Mouse (Mus musculus): ENCODE results near the gene H2-DMb2. TPM values are rescaled to one million over a fixed set of nuclear protein-coding genes. Genes with fewer than 3 reads are reported as not detected.

Gene H2-DMb2
- polyA plus RNA-seq, 1 experiment from 2014 or later: 0.32 TPM

GRCm38 (mm10) chr17:34120814-34121171 is 22.3 kb upstream of the H2-DMb2 start:
- ATAC-seq (replicated peaks; ENCODE audit: low FRiP score) (peak; percentile 31), DNase-seq (ENCODE audit: low spot score) (no peak)
- H3K4me3 ChIP-seq (ENCODE audit: low read depth, low read length): peak overlapping the region; percentile 100
- under 1% methylated on average over 31 of the region's 31 CpGs for WGBS
- H3K9me3 ChIP-seq (ENCODE audit: control insufficient read depth, low read length): no peaks in the 10 kb centered on the region
- peaks cover 25% of the 10 kb centered on the region for H3K4me1 ChIP-seq (replicated peaks; ENCODE audit: control insufficient read depth, insufficient read depth, low read length)
- H3K9ac ChIP-seq (ENCODE audit: low read depth, low read length): peak overlapping the region; percentile 96
- peak overlapping the region; percentile 97 for H3K4me2 ChIP-seq
- no peaks in the 10 kb centered on the region for H3K27me3 ChIP-seq (replicated peaks; ENCODE audit: control insufficient read depth, insufficient read depth, low read length)
- H3K36me3 ChIP-seq (ENCODE audit: control insufficient read depth, insufficient read depth, low read length): peaks cover 31% of the 10 kb centered on the region
- peak overlapping the region; percentile 100 for H3K27ac ChIP-seq (ENCODE audit: low read depth, low read length)

GRCm38 (mm10) chr17:34121172-34121878 is 21.8 kb upstream of the H2-DMb2 start:
- H3K4me3 ChIP-seq (ENCODE audit: low read depth, low read length): peak overlapping the region; percentile 100
- peaks cover 26% of the 10 kb centered on the region for H3K36me3 ChIP-seq (ENCODE audit: control insufficient read depth, insufficient read depth, low read length)
- no peaks in the 10 kb centered on the region for H3K9me3 ChIP-seq (ENCODE audit: control insufficient read depth, low read length)
- peak overlapping the region; percentile 100 for H3K27ac ChIP-seq (ENCODE audit: low read depth, low read length)
- H3K4me1 ChIP-seq (replicated peaks; ENCODE audit: control insufficient read depth, insufficient read depth, low read length): peaks cover 23% of the 10 kb centered on the region
- WGBS: under 1% methylated on average over 30 of the region's 35 CpGs
- H3K4me2 ChIP-seq: peak overlapping the region; percentile 97
- H3K27me3 ChIP-seq (replicated peaks; ENCODE audit: control insufficient read depth, insufficient read depth, low read length): no peaks in the 10 kb centered on the region
- 0 out of 2 replicates have a peak, but pooled peaks have one; percentile 5 for ATAC-seq (replicated peaks; ENCODE audit: low FRiP score)
- peak overlapping the region; percentile 96 for H3K9ac ChIP-seq (ENCODE audit: low read depth, low read length)
- peak; percentile 88 for DNase-seq (ENCODE audit: low spot score)

- peak overlapping the region; percentile 100 for H3K27ac ChIP-seq (ENCODE audit: low read depth, low read length)
- H3K4me2 ChIP-seq: peak overlapping the region; percentile 97
- peaks cover 21% of the 10 kb centered on the region for H3K36me3 ChIP-seq (ENCODE audit: control insufficient read depth, insufficient read depth, low read length)
- WGBS: 2% methylated on average over 6 of the region's 10 CpGs
- H3K27me3 ChIP-seq (replicated peaks; ENCODE audit: control insufficient read depth, insufficient read depth, low read length): no peaks in the 10 kb centered on the region
- ATAC-seq (replicated peaks; ENCODE audit: low FRiP score) (no peak; the same call in 1 of the 2 replicates), DNase-seq (ENCODE audit: low spot score) (no peak)
- H3K9ac ChIP-seq (ENCODE audit: low read depth, low read length): peak overlapping the region; percentile 96
- no peaks in the 10 kb centered on the region for H3K9me3 ChIP-seq (ENCODE audit: control insufficient read depth, low read length)
- H3K4me1 ChIP-seq (replicated peaks; ENCODE audit: control insufficient read depth, insufficient read depth, low read length): peaks cover 23% of the 10 kb centered on the region
- peak overlapping the region; percentile 100 for H3K4me3 ChIP-seq (ENCODE audit: low read depth, low read length)
These were observed 21.3 kb upstream of the H2-DMb2 start for GRCm38 (mm10) chr17:34121879-34122187.

- ATAC-seq (replicated peaks; ENCODE audit: low FRiP score): peak; percentile 70
- peak within 1 kb of the TSS; percentile 96 for H3K9ac ChIP-seq (ENCODE audit: low read depth, low read length)
- WGBS: under 1% methylated on average over 71 of the region's 75 CpGs
These were observed 20.7 kb upstream of the H2-DMb2 start, which contains the start of gene Brd2 for GRCm38 (mm10) chr17:34122188-34122984. Brd2 (minus strand) TSS chr17:34122634.

GRCm38 (mm10) chr17:34123111-34123510 is 20.0 kb upstream of the H2-DMb2 start:
- 2% methylated on average over 7 of the region's 7 CpGs for WGBS
- Histone ChIP-seq H3K9me3 (ENCODE audit: control insufficient read depth, low read length) (no peaks in the 10 kb centered on the region), H3K4me2 (peak overlapping the region; percentile 97), H3K9ac (ENCODE audit: low read depth, low read length) (peak overlapping the region; percentile 96), H3K27ac (ENCODE audit: low read depth, low read length) (peak overlapping the region; percentile 100), H3K4me1 (replicated peaks; ENCODE audit: control insufficient read depth, insufficient read depth, low read length) (peaks cover 31% of the 10 kb centered on the region), H3K27me3 (replicated peaks; ENCODE audit: control insufficient read depth, insufficient read depth, low read length) (no peaks in the 10 kb centered on the region), H3K36me3 (ENCODE audit: control insufficient read depth, insufficient read depth, low read length) (peaks cover 9% of the 10 kb centered on the region), H3K4me3 (ENCODE audit: low read depth, low read length) (peak overlapping the region; percentile 100)
- no peak for ATAC-seq (replicated peaks; ENCODE audit: low FRiP score)
- no peak for DNase-seq (ENCODE audit: low spot score)

More at GRCm38 (mm10) chr17:34122188-34122984, 20.7 kb upstream of the H2-DMb2 start, which contains the start of gene Brd2:
- H3K9me3 ChIP-seq (ENCODE audit: control insufficient read depth, low read length): no peaks in the 10 kb centered on the region
- H3K4me3 ChIP-seq (ENCODE audit: low read depth, low read length): peak within 1 kb of the TSS; percentile 100
- no peaks in the 10 kb centered on the region for H3K27me3 ChIP-seq (replicated peaks; ENCODE audit: control insufficient read depth, insufficient read depth, low read length)
- H3K36me3 ChIP-seq (ENCODE audit: control insufficient read depth, insufficient read depth, low read length): peaks cover 16% of the 10 kb centered on the region
- H3K4me1 ChIP-seq (replicated peaks; ENCODE audit: control insufficient read depth, insufficient read depth, low read length): peaks cover 24% of the 10 kb centered on the region
- peak; percentile 99 for DNase-seq (ENCODE audit: low spot score)
- H3K27ac ChIP-seq (ENCODE audit: low read depth, low read length): peak within 1 kb of the TSS; percentile 100
- peak within 1 kb of the TSS; percentile 97 for H3K4me2 ChIP-seq

- H3K27ac ChIP-seq (ENCODE audit: low read depth, low read length): peak overlapping the region; percentile 100
- ATAC-seq (replicated peaks; ENCODE audit: low FRiP score) (no peak), DNase-seq (ENCODE audit: low spot score) (no peak)
- WGBS: 18% methylated on average over 2 of the region's 2 CpGs
- H3K4me1 ChIP-seq (replicated peaks; ENCODE audit: control insufficient read depth, insufficient read depth, low read length): peaks cover 34% of the 10 kb centered on the region
- H3K27me3 ChIP-seq (replicated peaks; ENCODE audit: control insufficient read depth, insufficient read depth, low read length): no peaks in the 10 kb centered on the region
- peaks cover 5% of the 10 kb centered on the region for H3K36me3 ChIP-seq (ENCODE audit: control insufficient read depth, insufficient read depth, low read length)
- peak overlapping the region; percentile 96 for H3K9ac ChIP-seq (ENCODE audit: low read depth, low read length)
- H3K9me3 ChIP-seq (ENCODE audit: control insufficient read depth, low read length): no peaks in the 10 kb centered on the region
- peak overlapping the region; percentile 97 for H3K4me2 ChIP-seq
- H3K4me3 ChIP-seq (ENCODE audit: low read depth, low read length): peak overlapping the region; percentile 100
These were observed 19.6 kb upstream of the H2-DMb2 start for GRCm38 (mm10) chr17:34123518-34123917.

GRCm38 (mm10) chr17:34124649-34125048 is 18.5 kb upstream of the H2-DMb2 start:
- peaks cover 45% of the 10 kb centered on the region for H3K4me1 ChIP-seq (replicated peaks; ENCODE audit: control insufficient read depth, insufficient read depth, low read length)
- DNase-seq (ENCODE audit: low spot score) (no peak), ATAC-seq (replicated peaks; ENCODE audit: low FRiP score) (no peak)
- peaks cover 11% of the 10 kb centered on the region for H3K27me3 ChIP-seq (replicated peaks; ENCODE audit: control insufficient read depth, insufficient read depth, low read length)
- no peak overlapping the region for H3K9ac ChIP-seq (ENCODE audit: low read depth, low read length)
- H3K4me3 ChIP-seq (ENCODE audit: low read depth, low read length): 0 out of 2 replicates have a peak overlapping the region, but pooled peaks have one; percentile 2
- no peaks in the 10 kb centered on the region for H3K36me3 ChIP-seq (ENCODE audit: control insufficient read depth, insufficient read depth, low read length)
- WGBS: 52% methylated on average over 6 of the region's 6 CpGs
- no peak overlapping the region for H3K27ac ChIP-seq (ENCODE audit: low read depth, low read length)
- peak overlapping the region; percentile 20; the same call in 1 of the 2 replicates for H3K4me2 ChIP-seq
- H3K9me3 ChIP-seq (ENCODE audit: control insufficient read depth, low read length): no peaks in the 10 kb centered on the region

- Histone ChIP-seq H3K4me2 (peak overlapping the region; percentile 22), H3K9me3 (ENCODE audit: control insufficient read depth, low read length) (no peaks in the 10 kb centered on the region), H3K4me1 (replicated peaks; ENCODE audit: control insufficient read depth, insufficient read depth, low read length) (peaks cover 45% of the 10 kb centered on the region), H3K4me3 (ENCODE audit: low read depth, low read length) (0 out of 2 replicates have a peak overlapping the region, but pooled peaks have one; percentile 1), H3K27me3 (replicated peaks; ENCODE audit: control insufficient read depth, insufficient read depth, low read length) (peaks cover 11% of the 10 kb centered on the region), H3K27ac (ENCODE audit: low read depth, low read length) (0 out of 2 replicates have a peak overlapping the region, but pooled peaks have one; percentile 34), H3K9ac (ENCODE audit: low read depth, low read length) (0 out of 2 replicates have a peak overlapping the region, but pooled peaks have one; percentile 25), H3K36me3 (ENCODE audit: control insufficient read depth, insufficient read depth, low read length) (no peaks in the 10 kb centered on the region)
- WGBS: 66% methylated on average over 9 of the region's 9 CpGs
- ATAC-seq (replicated peaks; ENCODE audit: low FRiP score) (no peak), DNase-seq (ENCODE audit: low spot score) (no peak)
These were observed 16.2 kb upstream of the H2-DMb2 start for GRCm38 (mm10) chr17:34126826-34127420.
